Mouse (Mus musculus): ENCODE results near the gene 0610010K14Rik. TPM values are rescaled to one million over a fixed set of nuclear protein-coding genes. Genes with fewer than 3 reads are reported as not detected.

0610010K14Rik gene
- polyA plus RNA-seq, 1 experiment from 2014 or later: 245 TPM

- DNase-seq (ENCODE audit: low spot score) (no peak), ATAC-seq (no peak)
- Histone ChIP-seq H3K9me3 (replicated peaks; ENCODE audit: control insufficient read depth, low read length) (no peaks in the 10 kb centered on the region), H3K27ac (ENCODE audit: low read depth, low read length) (peak overlapping the region; percentile 68; the same call in 1 of the 2 replicates), H3K4me1 (ENCODE audit: control insufficient read depth, insufficient read depth, low read length) (peaks cover 27% of the 10 kb centered on the region), H3K9ac (ENCODE audit: low read length) (peak overlapping the region; percentile 66), H3K36me3 (ENCODE audit: control insufficient read depth, insufficient read depth, low read length) (peaks cover 8% of the 10 kb centered on the region), H3K4me3 (ENCODE audit: low read depth, low read length) (peak overlapping the region; percentile 42), H3K27me3 (replicated peaks; ENCODE audit: control insufficient read depth, insufficient read depth, low read length) (peaks cover 11% of the 10 kb centered on the region), H3K4me2 (ENCODE audit: low read length) (peak overlapping the region; percentile 68)
- WGBS: 9% methylated on average over 14 of the region's 14 CpGs
These were observed 15.9 kb downstream of the 0610010K14Rik start for GRCm38 (mm10) chr11:70221603-70222500.

GRCm38 (mm10) chr11:70220731-70221602 is 16.7 kb downstream of the 0610010K14Rik start, which contains the start of gene Slc16a13:
Gene Slc16a13, minus strand, starts transcription at chr11:70221064.
- DNase-seq (ENCODE audit: low spot score): peak; percentile 99
- WGBS: under 1% methylated on average over 28 of the region's 28 CpGs
- Histone ChIP-seq H3K27me3 (replicated peaks; ENCODE audit: control insufficient read depth, insufficient read depth, low read length) (peaks cover 10% of the 10 kb centered on the region), H3K4me1 (ENCODE audit: control insufficient read depth, insufficient read depth, low read length) (peaks cover 23% of the 10 kb centered on the region), H3K4me3 (ENCODE audit: low read depth, low read length) (peak within 1 kb of the TSS; percentile 42), H3K36me3 (ENCODE audit: control insufficient read depth, insufficient read depth, low read length) (peaks cover 15% of the 10 kb centered on the region), H3K9ac (ENCODE audit: low read length) (peak within 1 kb of the TSS; percentile 73), H3K4me2 (ENCODE audit: low read length) (peak within 1 kb of the TSS; percentile 68), H3K27ac (ENCODE audit: low read depth, low read length) (peak within 1 kb of the TSS; percentile 70), H3K9me3 (replicated peaks; ENCODE audit: control insufficient read depth, low read length) (no peaks in the 10 kb centered on the region)
- peak; percentile 98 for ATAC-seq

- under 1% methylated on average over 24 of the region's 24 CpGs for WGBS
- Histone ChIP-seq H3K9me3 (replicated peaks; ENCODE audit: control insufficient read depth, low read length) (no peaks in the 10 kb centered on the region), H3K4me1 (ENCODE audit: control insufficient read depth, insufficient read depth, low read length) (peaks cover 20% of the 10 kb centered on the region), H3K4me3 (ENCODE audit: low read depth, low read length) (peak overlapping the region; percentile 42), H3K27me3 (replicated peaks; ENCODE audit: control insufficient read depth, insufficient read depth, low read length) (peaks cover 12% of the 10 kb centered on the region), H3K27ac (ENCODE audit: low read depth, low read length) (peak overlapping the region; percentile 70), H3K36me3 (ENCODE audit: control insufficient read depth, insufficient read depth, low read length) (peaks cover 18% of the 10 kb centered on the region), H3K4me2 (ENCODE audit: low read length) (peak overlapping the region; percentile 68), H3K9ac (ENCODE audit: low read length) (peak overlapping the region; percentile 73)
- DNase-seq (ENCODE audit: low spot score): no peak
- ATAC-seq: no peak
These were observed 17.4 kb downstream of the 0610010K14Rik start for GRCm38 (mm10) chr11:70220323-70220722.

GRCm38 (mm10) chr11:70219873-70220272 is 17.8 kb downstream of the 0610010K14Rik start:
- ATAC-seq: no peak
- 61% methylated on average over 7 of the region's 7 CpGs for WGBS
- Histone ChIP-seq H3K27ac (ENCODE audit: low read depth, low read length) (no peak overlapping the region; the same call in 1 of the 2 replicates), H3K4me1 (ENCODE audit: control insufficient read depth, insufficient read depth, low read length) (peaks cover 20% of the 10 kb centered on the region), H3K9ac (ENCODE audit: low read length) (peak overlapping the region; percentile 73), H3K9me3 (replicated peaks; ENCODE audit: control insufficient read depth, low read length) (no peaks in the 10 kb centered on the region), H3K36me3 (ENCODE audit: control insufficient read depth, insufficient read depth, low read length) (peaks cover 18% of the 10 kb centered on the region), H3K4me2 (ENCODE audit: low read length) (peak overlapping the region; percentile 68), H3K27me3 (replicated peaks; ENCODE audit: control insufficient read depth, insufficient read depth, low read length) (peaks cover 17% of the 10 kb centered on the region), H3K4me3 (ENCODE audit: low read depth, low read length) (peak overlapping the region; percentile 42)
- no peak for DNase-seq (ENCODE audit: low spot score)

GRCm38 (mm10) chr11:70218741-70219470 is 18.8 kb downstream of the 0610010K14Rik start:
- Histone ChIP-seq H3K27me3 (replicated peaks; ENCODE audit: control insufficient read depth, insufficient read depth, low read length) (peaks cover 26% of the 10 kb centered on the region), H3K4me3 (ENCODE audit: low read depth, low read length) (0 out of 2 replicates have a peak overlapping the region, but pooled peaks have one; percentile 42), H3K4me2 (ENCODE audit: low read length) (peak overlapping the region; percentile 68), H3K9ac (ENCODE audit: low read length) (peak overlapping the region; percentile 29; the same call in 1 of the 2 replicates), H3K36me3 (ENCODE audit: control insufficient read depth, insufficient read depth, low read length) (peaks cover 18% of the 10 kb centered on the region), H3K4me1 (ENCODE audit: control insufficient read depth, insufficient read depth, low read length) (peaks cover 27% of the 10 kb centered on the region), H3K9me3 (replicated peaks; ENCODE audit: control insufficient read depth, low read length) (no peaks in the 10 kb centered on the region), H3K27ac (ENCODE audit: low read depth, low read length) (no peak overlapping the region)
- 90% methylated on average over 15 of the region's 15 CpGs for WGBS
- DNase-seq (ENCODE audit: low spot score) (no peak), ATAC-seq (no peak)

GRCm38 (mm10) chr11:70218039-70218438 is 19.7 kb downstream of the 0610010K14Rik start:
- DNase-seq (ENCODE audit: low spot score) (no peak), ATAC-seq (no peak)
- Histone ChIP-seq H3K4me2 (ENCODE audit: low read length) (no peak overlapping the region), H3K4me3 (ENCODE audit: low read depth, low read length) (no peak overlapping the region), H3K9me3 (replicated peaks; ENCODE audit: control insufficient read depth, low read length) (no peaks in the 10 kb centered on the region), H3K4me1 (ENCODE audit: control insufficient read depth, insufficient read depth, low read length) (peaks cover 33% of the 10 kb centered on the region), H3K27me3 (replicated peaks; ENCODE audit: control insufficient read depth, insufficient read depth, low read length) (peaks cover 34% of the 10 kb centered on the region), H3K9ac (ENCODE audit: low read length) (no peak overlapping the region), H3K27ac (ENCODE audit: low read depth, low read length) (no peak overlapping the region), H3K36me3 (ENCODE audit: control insufficient read depth, insufficient read depth, low read length) (peaks cover 18% of the 10 kb centered on the region)
- WGBS: 93% methylated on average over 4 of the region's 4 CpGs

GRCm38 (mm10) chr11:70216103-70216502 is 21.6 kb downstream of the 0610010K14Rik start:
- Histone ChIP-seq H3K4me2 (ENCODE audit: low read length) (no peak overlapping the region), H3K27ac (ENCODE audit: low read depth, low read length) (no peak overlapping the region), H3K4me1 (ENCODE audit: control insufficient read depth, insufficient read depth, low read length) (peaks cover 28% of the 10 kb centered on the region), H3K9ac (ENCODE audit: low read length) (no peak overlapping the region), H3K9me3 (replicated peaks; ENCODE audit: control insufficient read depth, low read length) (no peaks in the 10 kb centered on the region), H3K4me3 (ENCODE audit: low read depth, low read length) (no peak overlapping the region), H3K36me3 (ENCODE audit: control insufficient read depth, insufficient read depth, low read length) (peaks cover 18% of the 10 kb centered on the region), H3K27me3 (replicated peaks; ENCODE audit: control insufficient read depth, insufficient read depth, low read length) (peaks cover 39% of the 10 kb centered on the region)
- DNase-seq (ENCODE audit: low spot score): no peak
- no peak for ATAC-seq
- 54% methylated on average over 3 of the region's 3 CpGs for WGBS

GRCm38 (mm10) chr11:70215301-70215700 is 22.4 kb downstream of the 0610010K14Rik start:
- peaks cover 39% of the 10 kb centered on the region for H3K27me3 ChIP-seq (replicated peaks; ENCODE audit: control insufficient read depth, insufficient read depth, low read length)

More at GRCm38 (mm10) chr11:70215301-70215700, 22.4 kb downstream of the 0610010K14Rik start:
- no peak overlapping the region for H3K4me3 ChIP-seq (ENCODE audit: low read depth, low read length)
- DNase-seq (ENCODE audit: low spot score): no peak
- no peak for ATAC-seq
- H3K4me2 ChIP-seq (ENCODE audit: low read length): no peak overlapping the region
- peaks cover 18% of the 10 kb centered on the region for H3K36me3 ChIP-seq (ENCODE audit: control insufficient read depth, insufficient read depth, low read length)
- H3K9me3 ChIP-seq (replicated peaks; ENCODE audit: control insufficient read depth, low read length): no peaks in the 10 kb centered on the region
- no peak overlapping the region for H3K27ac ChIP-seq (ENCODE audit: low read depth, low read length)
- 11% methylated on average over 22 of the region's 22 CpGs for WGBS
- peaks cover 28% of the 10 kb centered on the region for H3K4me1 ChIP-seq (ENCODE audit: control insufficient read depth, insufficient read depth, low read length)
- peak overlapping the region; percentile 17; the same call in 1 of the 2 replicates for H3K9ac ChIP-seq (ENCODE audit: low read length)
